Mouse (Mus musculus): ENCODE data around the gene Ppy. TPM values are rescaled to one million over a fixed set of nuclear protein-coding genes. Genes with fewer than 3 reads are reported as not detected.

The Ppy gene
- polyA plus RNA-seq, 1 experiment = not detected

GRCm38 (mm10) chr11:102117386-102117785 lies 16.3 kb upstream of the Ppy start:
- DNase-seq (ENCODE audit: low read depth) = no peak
- no peak for TF ChIP-seq POLR2A (IDR thresholded peaks at IDR 0.05; ENCODE audit: borderline replicate concordance, extremely low read depth, insufficient read depth, insufficient read length, poor library complexity, severe bottlenecking)
- TF ChIP-seq CTCF (IDR thresholded peaks at IDR 0.05; ENCODE audit: borderline replicate concordance, extremely low read depth, insufficient read depth, insufficient read length) = no peak

DNA sequence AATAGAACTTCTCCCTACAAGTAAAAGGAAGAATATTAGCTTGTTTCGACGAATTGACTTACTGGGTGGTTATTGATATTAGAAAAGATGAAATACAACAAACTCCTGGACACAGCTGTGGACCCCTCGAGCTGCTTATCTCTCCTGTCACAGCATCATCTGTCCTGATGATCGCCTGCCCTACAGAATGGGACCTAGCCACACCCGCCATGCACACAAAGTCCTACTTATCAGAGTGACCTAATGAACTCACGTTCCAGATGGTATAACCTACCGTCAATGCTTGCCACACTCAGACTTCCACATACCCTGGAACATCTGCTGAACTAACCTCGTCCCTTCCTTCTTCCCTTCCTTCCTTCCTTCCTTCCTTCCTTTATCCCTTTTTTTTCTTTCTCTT lies 15.1 kb upstream of the Ppy start:
- TF ChIP-seq POLR2A (IDR thresholded peaks at IDR 0.05; ENCODE audit: borderline replicate concordance, extremely low read depth, insufficient read depth, insufficient read length, poor library complexity, severe bottlenecking) = no peak
- TF ChIP-seq CTCF (IDR thresholded peaks at IDR 0.05; ENCODE audit: borderline replicate concordance, extremely low read depth, insufficient read depth, insufficient read length) = no peak

DNA sequence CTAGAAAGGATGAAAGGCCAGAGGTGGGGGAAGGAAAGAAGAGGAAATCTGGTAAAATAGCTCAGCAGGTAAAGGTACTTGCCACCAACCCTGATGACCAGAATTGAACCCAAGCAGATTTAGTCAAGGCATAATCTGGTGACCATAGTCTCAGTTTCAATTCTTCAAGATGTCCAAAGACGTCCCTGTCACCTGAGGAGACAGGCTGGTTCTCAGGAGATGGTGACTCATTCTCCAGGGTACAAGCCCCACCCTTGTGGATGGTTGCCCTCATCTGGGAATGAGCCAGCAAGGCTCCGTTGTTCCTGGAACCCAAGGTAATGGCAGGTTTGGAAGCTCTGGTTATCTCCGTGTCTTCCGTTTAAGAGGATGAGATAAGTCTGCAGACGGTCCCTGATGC lies 10.5 kb upstream of the Ppy start:
- TF ChIP-seq POLR2A (IDR thresholded peaks at IDR 0.05; ENCODE audit: borderline replicate concordance, extremely low read depth, insufficient read depth, insufficient read length, poor library complexity, severe bottlenecking) = no peak
- TF ChIP-seq CTCF (IDR thresholded peaks at IDR 0.05; ENCODE audit: borderline replicate concordance, extremely low read depth, insufficient read depth, insufficient read length) = no peak
- DNase-seq (ENCODE audit: low read depth) = no peak

More for the DNA sequence above, 15.1 kb upstream of the Ppy start:
- no peak for DNase-seq (ENCODE audit: low read depth)

GRCm38 (mm10) chr11:102107732-102108131 lies 6.6 kb upstream of the Ppy start, which contains the start of gene Pyy:
Gene Pyy (minus strand): TSS chr11:102107832.
- DNase-seq (ENCODE audit: low read depth) = no peak
- TF ChIP-seq POLR2A (IDR thresholded peaks at IDR 0.05; ENCODE audit: borderline replicate concordance, extremely low read depth, insufficient read depth, insufficient read length, poor library complexity, severe bottlenecking) (no peak), CTCF (IDR thresholded peaks at IDR 0.05; ENCODE audit: borderline replicate concordance, extremely low read depth, insufficient read depth, insufficient read length) (no peak)

- no peak for DNase-seq (ENCODE audit: low read depth)
- TF ChIP-seq POLR2A (IDR thresholded peaks at IDR 0.05; ENCODE audit: borderline replicate concordance, extremely low read depth, insufficient read depth, insufficient read length, poor library complexity, severe bottlenecking) (no peak), CTCF (IDR thresholded peaks at IDR 0.05; ENCODE audit: borderline replicate concordance, extremely low read depth, insufficient read depth, insufficient read length) (no peak)
Measured at GRCm38 (mm10) chr11:102106911-102107310, 5.8 kb upstream of the Ppy start.

GRCm38 (mm10) chr11:102102485-102103258 lies 1.6 kb upstream of the Ppy start:
- DNase-seq (ENCODE audit: low read depth) = peak; percentile 80
- TF ChIP-seq POLR2A (IDR thresholded peaks at IDR 0.05; ENCODE audit: borderline replicate concordance, extremely low read depth, insufficient read depth, insufficient read length, poor library complexity, severe bottlenecking) = no peak
- TF ChIP-seq CTCF (IDR thresholded peaks at IDR 0.05; ENCODE audit: borderline replicate concordance, extremely low read depth, insufficient read depth, insufficient read length) = peak; percentile 94

DNA sequence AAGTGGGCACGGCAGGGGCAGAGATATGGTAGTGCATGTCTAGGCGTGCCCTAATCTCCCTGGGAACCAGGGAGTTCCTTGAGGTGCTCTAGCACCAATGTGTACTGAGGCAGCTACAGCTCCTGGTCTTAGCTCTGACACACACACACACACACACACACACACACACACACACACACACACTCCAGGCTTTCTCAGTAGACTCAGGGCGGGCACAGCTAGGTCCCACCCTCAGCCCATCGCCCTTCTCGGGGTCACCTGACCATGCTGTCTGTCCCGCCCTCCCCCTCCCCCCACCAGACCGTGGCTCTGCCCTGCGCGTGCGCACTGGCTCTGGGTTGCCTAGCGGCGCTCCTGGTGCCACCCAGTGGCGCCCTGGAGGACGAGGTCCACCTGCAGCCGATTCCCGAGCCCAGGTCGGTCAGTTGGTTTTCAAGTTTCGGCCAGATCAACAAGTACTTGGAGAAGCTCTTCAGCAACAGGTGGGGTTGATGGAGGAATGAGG lies 4.2 kb downstream of the Ppy start:
- peak; percentile 95 for DNase-seq (ENCODE audit: low read depth)
- TF ChIP-seq POLR2A (IDR thresholded peaks at IDR 0.05; ENCODE audit: borderline replicate concordance, extremely low read depth, insufficient read depth, insufficient read length, poor library complexity, severe bottlenecking) (no peak), CTCF (IDR thresholded peaks at IDR 0.05; ENCODE audit: borderline replicate concordance, extremely low read depth, insufficient read depth, insufficient read length) (peak; percentile 61)

DNA sequence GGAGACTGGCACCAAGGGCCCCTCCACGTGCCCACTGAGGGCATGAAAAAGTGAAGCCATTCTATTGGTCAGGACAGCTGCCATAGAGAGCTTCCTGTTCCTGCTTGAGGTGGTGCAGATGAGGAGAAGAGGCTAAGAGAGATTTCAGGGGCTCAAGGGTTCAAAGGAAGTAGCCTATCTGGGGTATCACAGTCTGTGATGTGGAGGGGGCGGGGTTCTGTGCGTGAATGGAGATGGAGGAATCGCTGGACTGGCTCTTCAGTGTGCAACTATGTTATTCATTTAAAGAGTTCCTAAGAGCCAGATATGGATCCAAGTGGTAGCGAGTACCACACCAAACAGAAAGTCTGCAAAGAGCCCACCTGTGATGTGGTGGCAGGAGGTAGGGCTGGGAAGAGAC lies 4.7 kb downstream of the Ppy start:
- TF ChIP-seq CTCF (IDR thresholded peaks at IDR 0.05; ENCODE audit: borderline replicate concordance, extremely low read depth, insufficient read depth, insufficient read length) (no peak), POLR2A (IDR thresholded peaks at IDR 0.05; ENCODE audit: borderline replicate concordance, extremely low read depth, insufficient read depth, insufficient read length, poor library complexity, severe bottlenecking) (no peak)
- no peak for DNase-seq (ENCODE audit: low read depth)

DNA sequence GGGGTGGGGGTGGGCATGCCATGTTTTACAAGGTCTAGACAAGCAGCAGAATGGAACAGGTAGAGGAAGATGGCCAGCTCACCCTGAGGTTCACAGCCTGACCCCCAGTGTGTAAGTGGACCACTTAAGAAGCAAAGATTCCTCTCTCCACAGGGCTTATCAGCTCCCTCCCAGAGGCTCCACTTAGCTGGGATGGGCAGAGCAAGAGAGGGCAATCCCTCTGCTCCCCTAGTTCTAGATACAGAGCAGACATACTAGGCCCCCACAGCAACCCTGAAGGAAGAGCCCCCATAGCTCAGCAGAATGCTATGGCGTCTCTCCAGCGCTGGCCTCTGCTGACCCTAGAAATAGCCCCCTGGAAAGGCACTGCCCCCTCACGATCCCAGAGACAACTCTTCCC lies 5.4 kb downstream of the Ppy start:
- DNase-seq (ENCODE audit: low read depth) = no peak
- no peak for TF ChIP-seq POLR2A (IDR thresholded peaks at IDR 0.05; ENCODE audit: borderline replicate concordance, extremely low read depth, insufficient read depth, insufficient read length, poor library complexity, severe bottlenecking)
- TF ChIP-seq CTCF (IDR thresholded peaks at IDR 0.05; ENCODE audit: borderline replicate concordance, extremely low read depth, insufficient read depth, insufficient read length) = no peak

DNA sequence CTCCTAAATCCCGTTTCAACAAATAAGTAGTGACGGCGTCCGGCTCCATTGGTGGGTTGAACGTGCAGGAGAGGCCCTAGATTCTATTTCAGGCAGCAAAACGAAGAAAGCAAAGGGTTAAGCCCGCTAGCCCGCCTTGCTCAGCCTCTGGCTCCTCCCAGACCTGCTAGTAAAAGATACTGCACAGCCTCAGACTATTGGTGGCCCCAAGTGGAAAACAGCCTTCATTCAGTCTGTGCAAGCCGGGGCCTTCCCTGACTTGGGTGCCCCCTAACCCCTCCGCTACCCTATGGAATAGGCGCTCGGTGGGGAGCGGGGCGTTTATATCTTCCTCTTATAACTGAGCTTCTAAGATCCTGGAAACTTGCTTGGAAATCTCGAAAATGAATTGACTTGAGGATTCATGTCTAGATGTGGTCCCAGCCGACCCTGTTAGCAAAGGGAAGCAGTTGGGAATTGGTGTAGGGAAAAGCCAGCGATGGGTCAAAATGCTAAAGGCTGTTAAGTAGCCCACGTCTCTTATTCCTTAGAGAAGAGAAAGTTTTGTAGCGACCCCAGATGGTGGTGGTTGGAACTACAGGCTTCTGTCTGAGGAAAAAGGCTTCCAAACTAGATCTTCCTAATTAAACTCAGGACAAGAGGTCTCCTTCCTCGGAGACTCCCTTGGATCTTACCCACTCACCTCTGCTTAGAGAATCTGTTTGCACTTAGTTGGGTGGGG lies 11.9 kb downstream of the Ppy start:
- TF ChIP-seq CTCF (IDR thresholded peaks at IDR 0.05; ENCODE audit: borderline replicate concordance, extremely low read depth, insufficient read depth, insufficient read length) (peak; percentile 64; the same call in 1 of the 2 replicates), POLR2A (IDR thresholded peaks at IDR 0.05; ENCODE audit: borderline replicate concordance, extremely low read depth, insufficient read depth, insufficient read length, poor library complexity, severe bottlenecking) (no peak)
- peak; percentile 96 for DNase-seq (ENCODE audit: low read depth)
